Mouse (Mus musculus) c-Kit-positive CD71-positive TER-119-positive erythroid progenitor cells, embryonic 14.5 days (primary cell): ENCODE measurements around the gene Atg101.
"Not testable (repeated sequence)": the region's sequence is repeated elsewhere in the genome, so short reads cannot be mapped to it uniquely, and the experiment has no call there.

Experiments
- DNase-seq: peaks from one replicate; pipeline ENCODE4 v3.0.0-alpha.2; 2013; ENCODE audit warnings: low spot score

The Atg101 gene

GRCm38 (mm10) chr15:101315832-101316231 is 31.8 kb downstream of the Atg101 start:
- DNase-seq: peak; percentile 65

- DNase-seq: no peak
These were observed 32.3 kb downstream of the Atg101 start for GRCm38 (mm10) chr15:101316279-101316912.

GRCm38 (mm10) chr15:101316913-101317813 is 33.1 kb downstream of the Atg101 start:
- DNase-seq: no peak

- no peak for DNase-seq
These were observed 33.9 kb downstream of the Atg101 start for GRCm38 (mm10) chr15:101317814-101318500.

- DNase-seq: no peak
These were observed 35.1 kb downstream of the Atg101 start for GRCm38 (mm10) chr15:101318889-101319765.

- no peak for DNase-seq
These were observed 36.0 kb downstream of the Atg101 start for GRCm38 (mm10) chr15:101320010-101320617.

GRCm38 (mm10) chr15:101320618-101321041 is 36.6 kb downstream of the Atg101 start:
- DNase-seq: no peak

- DNase-seq: no peak
These were observed 37.1 kb downstream of the Atg101 start for GRCm38 (mm10) chr15:101321126-101321525.

- no peak for DNase-seq
These were observed 38.0 kb downstream of the Atg101 start for GRCm38 (mm10) chr15:101322106-101322505.

GRCm38 (mm10) chr15:101322640-101323039 is 38.6 kb downstream of the Atg101 start:
- DNase-seq: no peak

- DNase-seq: no peak
These were observed 39.4 kb downstream of the Atg101 start for GRCm38 (mm10) chr15:101323511-101323910.

- not testable (repeated sequence) for DNase-seq
These were observed 40.3 kb downstream of the Atg101 start for GRCm38 (mm10) chr15:101324409-101324808.

- no peak for DNase-seq
These were observed 42.0 kb downstream of the Atg101 start for GRCm38 (mm10) chr15:101325991-101326534.

- peak; percentile 51 for DNase-seq
These were observed 43.2 kb downstream of the Atg101 start for GRCm38 (mm10) chr15:101327282-101327681.

GRCm38 (mm10) chr15:101328876-101329563 is 44.9 kb downstream of the Atg101 start:
- no peak for DNase-seq

- no peak for DNase-seq
These were observed 45.5 kb downstream of the Atg101 start for GRCm38 (mm10) chr15:101329564-101329892.

- no peak for DNase-seq
These were observed 47.0 kb downstream of the Atg101 start for GRCm38 (mm10) chr15:101331090-101331489.

- DNase-seq: no peak
These were observed 48.3 kb downstream of the Atg101 start for GRCm38 (mm10) chr15:101332370-101332769.

- DNase-seq: no peak
These were observed 49.1 kb downstream of the Atg101 start for GRCm38 (mm10) chr15:101333165-101333564.

GRCm38 (mm10) chr15:101333648-101334047 is 49.6 kb downstream of the Atg101 start:
- no peak for DNase-seq
